Mouse (Mus musculus) neural tube, embryonic 12.5 days (tissue): ENCODE data around the gene Mlf1. TPM values are rescaled to one million over a fixed set of nuclear protein-coding genes. Genes with fewer than 3 reads are reported as not detected.

ENCODE experiments used
- polyA plus RNA-seq: library from polyadenylated mRNA; unstranded; fragments of >200 nt; fragmentation: Nextera tagmentation; extraction: Ambion mirVana; gene quantifications from 2 replicates; pipeline ENCODE4 v1.2.1, GENCODE M21; 2016

Mlf1 gene
- polyA plus RNA-seq, 1 experiment from 2014 or later, result 19.5 TPM

Other genes with a start within 250 kb of the Mlf1 start
- not detected in 2 replicates for gene Gm17402, start 1.1 kb downstream of the Mlf1 start, polyA plus RNA-seq
- gene Gfm1, start 56.0 kb downstream of the Mlf1 start, polyA plus RNA-seq, result 37.3 and 40.1 TPM in 2 replicates
- 202 and 218 TPM in 2 replicates for gene Lxn, start 89.8 kb downstream of the Mlf1 start, polyA plus RNA-seq
- gene Rarres1, start 141.4 kb downstream of the Mlf1 start, polyA plus RNA-seq, result 1.4 and 1.8 TPM in 2 replicates
- 53.5 and 53.9 TPM in 2 replicates for gene Mfsd1, start 208.6 kb downstream of the Mlf1 start, polyA plus RNA-seq